Mouse (Mus musculus): ENCODE data around the gene Fam129b.

DNA sequence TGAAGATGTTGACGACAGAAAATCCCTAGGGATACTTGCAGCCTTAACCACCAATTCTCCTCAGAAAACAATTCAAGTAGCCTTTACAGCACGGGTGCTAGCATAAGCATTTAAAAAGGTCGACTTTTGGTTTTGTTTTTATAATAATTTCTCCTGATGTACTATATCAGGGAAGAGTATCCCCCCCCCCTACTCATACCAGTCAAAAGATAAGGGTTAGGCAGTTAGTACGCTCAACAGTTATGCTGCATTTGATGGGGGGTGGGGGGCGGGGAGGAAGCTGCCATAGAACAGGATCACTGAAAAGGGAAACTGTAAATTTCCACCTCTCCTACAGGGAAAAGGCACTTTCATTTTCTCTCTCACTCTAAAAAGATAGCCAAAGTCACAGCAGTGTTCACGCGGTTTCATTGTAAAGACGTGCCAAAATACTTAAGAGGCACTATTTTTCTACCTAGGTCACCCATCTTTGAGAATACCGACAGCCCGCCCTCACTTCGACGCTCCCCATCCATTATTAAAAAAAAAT, 30.3 kb upstream of the Fam129b start:
- TF ChIP-seq CTCF (IDR thresholded peaks at IDR 0.05; ENCODE audit: low read depth) (no peak), EP300 (IDR thresholded peaks at IDR 0.05; ENCODE audit: low read depth) (no peak)

Measured in liver, embryonic 14.5 days (tissue).